Mouse (Mus musculus): ENCODE measurements at regions not wholly inside any gene's neighbourhood (a gene's known extent, or its start where the extent isn't known, plus 50 kb on each side); places are given as distances from the start of the nearest gene placed in this dataset.
"Not testable (repeated sequence)": the region's sequence is repeated elsewhere in the genome, so short reads cannot be mapped to it uniquely, and the experiment has no call there.

- TF ChIP-seq POLR2A (IDR thresholded peaks at IDR 0.05; ENCODE audit: borderline replicate concordance, extremely low read depth, insufficient read depth, insufficient read length): no peak
- no peaks in the 10 kb centered on the region for H3K36me3 ChIP-seq (ENCODE audit: control insufficient read depth, insufficient read depth, low read length)
- H3K9ac ChIP-seq (ENCODE audit: low read depth, low read length, severe bottlenecking): no peak overlapping the region
- H3K4me1 ChIP-seq (ENCODE audit: control insufficient read depth, insufficient read depth, low read length): no peaks in the 10 kb centered on the region
- H3K27ac ChIP-seq (replicated peaks; ENCODE audit: low read depth, low read length): no peak overlapping the region
- DNase-seq (ENCODE audit: low spot score) (no peak), ATAC-seq (ENCODE audit: low FRiP score, low read depth) (no peak)
- H3K4me3 ChIP-seq (replicated peaks; ENCODE audit: low read length): no peak overlapping the region
- no peak overlapping the region for H3K4me2 ChIP-seq (replicated peaks; ENCODE audit: low read depth, low read length, severe bottlenecking)
- H3K9me3 ChIP-seq (ENCODE audit: control insufficient read depth, low read length): no peaks in the 10 kb centered on the region
- 52% methylated on average over 9 of the region's 9 CpGs for WGBS
- H3K27me3 ChIP-seq (ENCODE audit: control insufficient read depth, insufficient read depth, low read length): no peaks in the 10 kb centered on the region
Measured at GRCm38 (mm10) chr2:147967829-147968529, 78.8 kb downstream of the Foxa2 start.

GRCm38 (mm10) chr2:147963284-147963683 lies 83.5 kb downstream of the Foxa2 start:
- not testable (repeated sequence) for DNase-seq (ENCODE audit: low spot score); H3K27ac ChIP-seq (replicated peaks; ENCODE audit: low read depth, low read length); ATAC-seq (ENCODE audit: low FRiP score, low read depth); H3K27me3 ChIP-seq (ENCODE audit: control insufficient read depth, insufficient read depth, low read length); H3K9me3 ChIP-seq (ENCODE audit: control insufficient read depth, low read length); H3K4me2 ChIP-seq (replicated peaks; ENCODE audit: low read depth, low read length, severe bottlenecking); H3K4me1 ChIP-seq (ENCODE audit: control insufficient read depth, insufficient read depth, low read length); H3K36me3 ChIP-seq (ENCODE audit: control insufficient read depth, insufficient read depth, low read length); H3K4me3 ChIP-seq (replicated peaks; ENCODE audit: low read length); H3K9ac ChIP-seq (ENCODE audit: low read depth, low read length, severe bottlenecking)
- 93% methylated on average over 1 of the region's 1 CpGs for WGBS

- H3K4me1 ChIP-seq (ENCODE audit: control insufficient read depth, insufficient read depth, low read length): no peaks in the 10 kb centered on the region
- no peak for DNase-seq (ENCODE audit: low spot score)
- H3K4me2 ChIP-seq (replicated peaks; ENCODE audit: low read depth, low read length, severe bottlenecking): no peak overlapping the region
- H3K27ac ChIP-seq (replicated peaks; ENCODE audit: low read depth, low read length): no peak overlapping the region
- no peaks in the 10 kb centered on the region for H3K27me3 ChIP-seq (ENCODE audit: control insufficient read depth, insufficient read depth, low read length)
- ATAC-seq (ENCODE audit: low FRiP score, low read depth): no peak
- no peak for TF ChIP-seq POLR2A (IDR thresholded peaks at IDR 0.05; ENCODE audit: borderline replicate concordance, extremely low read depth, insufficient read depth, insufficient read length)
- H3K9ac ChIP-seq (ENCODE audit: low read depth, low read length, severe bottlenecking): no peak overlapping the region
- no peaks in the 10 kb centered on the region for H3K36me3 ChIP-seq (ENCODE audit: control insufficient read depth, insufficient read depth, low read length)
- no peaks in the 10 kb centered on the region for H3K9me3 ChIP-seq (ENCODE audit: control insufficient read depth, low read length)
- H3K4me3 ChIP-seq (replicated peaks; ENCODE audit: low read length): no peak overlapping the region
- 47% methylated on average over 6 of the region's 6 CpGs for WGBS
Measured at GRCm38 (mm10) chr2:147961633-147962032, 85.1 kb downstream of the Foxa2 start.

GRCm38 (mm10) chr2:147954183-147954582 lies 92.6 kb downstream of the Foxa2 start:
- Histone ChIP-seq H3K4me1 (ENCODE audit: control insufficient read depth, insufficient read depth, low read length) (no peaks in the 10 kb centered on the region), H3K27ac (replicated peaks; ENCODE audit: low read depth, low read length) (no peak overlapping the region), H3K4me3 (replicated peaks; ENCODE audit: low read length) (no peak overlapping the region), H3K36me3 (ENCODE audit: control insufficient read depth, insufficient read depth, low read length) (no peaks in the 10 kb centered on the region), H3K9me3 (ENCODE audit: control insufficient read depth, low read length) (no peaks in the 10 kb centered on the region), H3K4me2 (replicated peaks; ENCODE audit: low read depth, low read length, severe bottlenecking) (no peak overlapping the region), H3K27me3 (ENCODE audit: control insufficient read depth, insufficient read depth, low read length) (no peaks in the 10 kb centered on the region), H3K9ac (ENCODE audit: low read depth, low read length, severe bottlenecking) (no peak overlapping the region)
- ATAC-seq (ENCODE audit: low FRiP score, low read depth) (no peak), DNase-seq (ENCODE audit: low spot score) (no peak)
- 58% methylated on average over 2 of the region's 2 CpGs for WGBS
- no peak for TF ChIP-seq POLR2A (IDR thresholded peaks at IDR 0.05; ENCODE audit: borderline replicate concordance, extremely low read depth, insufficient read depth, insufficient read length)

- Histone ChIP-seq H3K4me3 (replicated peaks; ENCODE audit: low read length) (no peak overlapping the region), H3K36me3 (ENCODE audit: control insufficient read depth, insufficient read depth, low read length) (no peaks in the 10 kb centered on the region), H3K4me2 (replicated peaks; ENCODE audit: low read depth, low read length, severe bottlenecking) (no peak overlapping the region), H3K27me3 (ENCODE audit: control insufficient read depth, insufficient read depth, low read length) (no peaks in the 10 kb centered on the region), H3K27ac (replicated peaks; ENCODE audit: low read depth, low read length) (no peak overlapping the region), H3K4me1 (ENCODE audit: control insufficient read depth, insufficient read depth, low read length) (no peaks in the 10 kb centered on the region), H3K9me3 (ENCODE audit: control insufficient read depth, low read length) (no peaks in the 10 kb centered on the region), H3K9ac (ENCODE audit: low read depth, low read length, severe bottlenecking) (no peak overlapping the region)
- DNase-seq (ENCODE audit: low spot score): no peak
- WGBS: 87% methylated on average over 5 of the region's 5 CpGs
- no peak for TF ChIP-seq POLR2A (IDR thresholded peaks at IDR 0.05; ENCODE audit: borderline replicate concordance, extremely low read depth, insufficient read depth, insufficient read length)
- ATAC-seq (ENCODE audit: low FRiP score, low read depth): no peak
Measured at GRCm38 (mm10) chr2:147951233-147951632, 95.5 kb downstream of the Foxa2 start.

Measured in limb, embryonic 14.5 days (tissue).